Mouse (Mus musculus): ENCODE measurements at regions not wholly inside any gene's neighbourhood (a gene's known extent, or its start where the extent isn't known, plus 50 kb on each side); places are given as distances from the start of the nearest gene placed in this dataset.
"Not testable (repeated sequence)": the region's sequence is repeated elsewhere in the genome, so short reads cannot be mapped to it uniquely, and the experiment has no call there.

- Histone ChIP-seq H3K4me1 (0 out of 2 replicates have a peak, but pooled peaks cover 3% of the 10 kb centered on the region), H3K36me3 (replicated peaks) (no peaks in the 10 kb centered on the region), H3K4me3 (no peak overlapping the region), H3K27me3 (ENCODE audit: poor library complexity, severe bottlenecking) (no peaks in the 10 kb centered on the region), H3K27ac (no peak overlapping the region), H3K9me3 (0 out of 2 replicates have a peak, but pooled peaks cover 4% of the 10 kb centered on the region)
- no peak for DNase-seq (ENCODE audit: extremely low spot score, low spot score)
- WGBS: 82% methylated on average over 4 of the region's 4 CpGs
These were observed 106.8 kb upstream of the Mad2l1 start for GRCm38 (mm10) chr6:66428370-66428769.

GRCm38 (mm10) chr6:66450408-66450807 is 84.8 kb upstream of the Mad2l1 start:
- not testable (repeated sequence) for DNase-seq (ENCODE audit: extremely low spot score, low spot score); H3K27ac ChIP-seq; H3K4me1 ChIP-seq; H3K9me3 ChIP-seq; H3K36me3 ChIP-seq (replicated peaks); H3K27me3 ChIP-seq (ENCODE audit: poor library complexity, severe bottlenecking); H3K4me3 ChIP-seq

GRCm38 (mm10) chr6:66458172-66458571 is 77.0 kb upstream of the Mad2l1 start:
- Histone ChIP-seq H3K27me3 (ENCODE audit: poor library complexity, severe bottlenecking) (no peaks in the 10 kb centered on the region), H3K36me3 (replicated peaks) (no peaks in the 10 kb centered on the region), H3K4me3 (no peak overlapping the region), H3K4me1 (peaks cover 9% of the 10 kb centered on the region), H3K27ac (peak overlapping the region; percentile 77), H3K9me3 (no peaks in the 10 kb centered on the region)
- no peak for DNase-seq (ENCODE audit: extremely low spot score, low spot score)
- WGBS: 63% methylated on average over 3 of the region's 3 CpGs

- H3K9me3 ChIP-seq: no peaks in the 10 kb centered on the region
- H3K36me3 ChIP-seq (replicated peaks): no peaks in the 10 kb centered on the region
- WGBS: 56% methylated on average over 4 of the region's 5 CpGs
- no peaks in the 10 kb centered on the region for H3K27me3 ChIP-seq (ENCODE audit: poor library complexity, severe bottlenecking)
- peak overlapping the region; percentile 73 for H3K27ac ChIP-seq
- no peak for DNase-seq (ENCODE audit: extremely low spot score, low spot score)
- peaks cover 11% of the 10 kb centered on the region for H3K4me1 ChIP-seq
- H3K4me3 ChIP-seq: no peak overlapping the region
These were observed 70.7 kb upstream of the Mad2l1 start for GRCm38 (mm10) chr6:66464540-66464939.

GRCm38 (mm10) chr6:66465137-66465853 is 69.9 kb upstream of the Mad2l1 start:
- DNase-seq (ENCODE audit: extremely low spot score, low spot score): no peak
- no peaks in the 10 kb centered on the region for H3K36me3 ChIP-seq (replicated peaks)
- 75% methylated on average over 11 of the region's 11 CpGs for WGBS
- no peak overlapping the region for H3K4me3 ChIP-seq
- peaks cover 11% of the 10 kb centered on the region for H3K4me1 ChIP-seq
- no peaks in the 10 kb centered on the region for H3K27me3 ChIP-seq (ENCODE audit: poor library complexity, severe bottlenecking)
- no peaks in the 10 kb centered on the region for H3K9me3 ChIP-seq
- H3K27ac ChIP-seq: peak overlapping the region; percentile 73

GRCm38 (mm10) chr6:66466757-66467156 is 68.4 kb upstream of the Mad2l1 start:
- no peaks in the 10 kb centered on the region for H3K36me3 ChIP-seq (replicated peaks)
- H3K9me3 ChIP-seq: no peaks in the 10 kb centered on the region
- H3K4me1 ChIP-seq: peaks cover 11% of the 10 kb centered on the region
- 42% methylated on average over 3 of the region's 3 CpGs for WGBS
- H3K27me3 ChIP-seq (ENCODE audit: poor library complexity, severe bottlenecking): no peaks in the 10 kb centered on the region
- H3K27ac ChIP-seq: no peak overlapping the region
- no peak overlapping the region for H3K4me3 ChIP-seq
- DNase-seq (ENCODE audit: extremely low spot score, low spot score): no peak

- DNase-seq (ENCODE audit: extremely low spot score, low spot score): no peak
- Histone ChIP-seq H3K27ac (no peak overlapping the region), H3K27me3 (ENCODE audit: poor library complexity, severe bottlenecking) (no peaks in the 10 kb centered on the region), H3K36me3 (replicated peaks) (no peaks in the 10 kb centered on the region), H3K9me3 (no peaks in the 10 kb centered on the region), H3K4me1 (no peaks in the 10 kb centered on the region), H3K4me3 (no peak overlapping the region)
- 85% methylated on average over 4 of the region's 4 CpGs for WGBS
These were observed 64.5 kb upstream of the Mad2l1 start for GRCm38 (mm10) chr6:66470627-66471249.

- no peaks in the 10 kb centered on the region for H3K36me3 ChIP-seq (replicated peaks)
- DNase-seq (ENCODE audit: extremely low spot score, low spot score): no peak
- WGBS: 83% methylated on average over 3 of the region's 3 CpGs
- no peaks in the 10 kb centered on the region for H3K9me3 ChIP-seq
- no peak overlapping the region for H3K27ac ChIP-seq
- H3K4me3 ChIP-seq: no peak overlapping the region
- no peaks in the 10 kb centered on the region for H3K27me3 ChIP-seq (ENCODE audit: poor library complexity, severe bottlenecking)
- no peaks in the 10 kb centered on the region for H3K4me1 ChIP-seq
These were observed 63.4 kb upstream of the Mad2l1 start for GRCm38 (mm10) chr6:66471786-66472185.

- Histone ChIP-seq H3K9me3 (no peaks in the 10 kb centered on the region), H3K27ac (no peak overlapping the region), H3K27me3 (ENCODE audit: poor library complexity, severe bottlenecking) (no peaks in the 10 kb centered on the region), H3K4me3 (no peak overlapping the region), H3K36me3 (replicated peaks) (no peaks in the 10 kb centered on the region), H3K4me1 (no peaks in the 10 kb centered on the region)
- WGBS: 88% methylated on average over 4 of the region's 4 CpGs
- no peak for DNase-seq (ENCODE audit: extremely low spot score, low spot score)
These were observed 62.5 kb upstream of the Mad2l1 start for GRCm38 (mm10) chr6:66472697-66473096.

GRCm38 (mm10) chr6:66477575-66477974 is 57.6 kb upstream of the Mad2l1 start:
- no peak overlapping the region for H3K27ac ChIP-seq
- no peaks in the 10 kb centered on the region for H3K36me3 ChIP-seq (replicated peaks)
- no peak for DNase-seq (ENCODE audit: extremely low spot score, low spot score)
- no peaks in the 10 kb centered on the region for H3K27me3 ChIP-seq (ENCODE audit: poor library complexity, severe bottlenecking)
- WGBS: 72% methylated on average over 5 of the region's 5 CpGs
- no peaks in the 10 kb centered on the region for H3K4me1 ChIP-seq
- H3K9me3 ChIP-seq: no peaks in the 10 kb centered on the region
- H3K4me3 ChIP-seq: no peak overlapping the region

GRCm38 (mm10) chr6:66478326-66478964 is 56.7 kb upstream of the Mad2l1 start:
- Histone ChIP-seq H3K4me3 (no peak overlapping the region), H3K9me3 (no peaks in the 10 kb centered on the region), H3K4me1 (no peaks in the 10 kb centered on the region), H3K27ac (no peak overlapping the region), H3K36me3 (replicated peaks) (no peaks in the 10 kb centered on the region), H3K27me3 (ENCODE audit: poor library complexity, severe bottlenecking) (no peaks in the 10 kb centered on the region)
- 73% methylated on average over 4 of the region's 4 CpGs for WGBS
- DNase-seq (ENCODE audit: extremely low spot score, low spot score): no peak

GRCm38 (mm10) chr6:66479576-66479975 is 55.6 kb upstream of the Mad2l1 start:
- no peak for DNase-seq (ENCODE audit: extremely low spot score, low spot score)
- 83% methylated on average over 5 of the region's 5 CpGs for whole genome bisulfite sequencing
- Histone ChIP-seq H3K4me1 (no peaks in the 10 kb centered on the region), H3K9me3 (no peaks in the 10 kb centered on the region), H3K4me3 (no peak overlapping the region), H3K36me3 (replicated peaks) (no peaks in the 10 kb centered on the region), H3K27ac (no peak overlapping the region), H3K27me3 (ENCODE audit: poor library complexity, severe bottlenecking) (no peaks in the 10 kb centered on the region)

- WGBS: 64% methylated on average over 2 of the region's 2 CpGs
- no peaks in the 10 kb centered on the region for H3K4me1 ChIP-seq
- DNase-seq (ENCODE audit: extremely low spot score, low spot score): no peak
- H3K36me3 ChIP-seq (replicated peaks): no peaks in the 10 kb centered on the region
- H3K9me3 ChIP-seq: no peaks in the 10 kb centered on the region
- H3K27ac ChIP-seq: no peak overlapping the region
- no peak overlapping the region for H3K4me3 ChIP-seq
- H3K27me3 ChIP-seq (ENCODE audit: poor library complexity, severe bottlenecking): no peaks in the 10 kb centered on the region
These were observed 55.0 kb upstream of the Mad2l1 start for GRCm38 (mm10) chr6:66480207-66480606.
